Mouse (Mus musculus) MEL (cell line): Measurements from ENCODE around the gene Tbc1d9. TPM values are rescaled to one million over a fixed set of nuclear protein-coding genes. Genes with fewer than 3 reads are reported as not detected.

ENCODE experiments used
- DNase-seq: peaks from one replicate; pipeline ENCODE4 v3.0.0; 2011; ENCODE audit warnings: low read depth, low spot score
- H3K27ac ChIP-seq: 2 replicates; pipeline ENCODE4 v1.5.1; 2012; ENCODE audit warnings: low read depth, mild to moderate bottlenecking, control low read depth, low read length, moderate library complexity; ENCODE audit not compliant: control insufficient read depth
- H3K27me3 ChIP-seq, 2 experiments: fragments of 150-350 bp in 1 of 2; sonication (generic) in 1 of 2; 2 replicates each; pipeline ENCODE4 v1.6.1; 2012; ENCODE audit warnings: low read length in 2 of 2, mild to moderate bottlenecking in 2 of 2, improper control_type of control experiment in 1 of 2, moderate library complexity in 1 of 2; ENCODE audit not compliant: insufficient read depth in 2 of 2, control insufficient read depth in 1 of 2
- H3K36me3 ChIP-seq, 2 experiments: 2 replicates each; pipeline ENCODE4 v1.6.1; 2012 to 2014; ENCODE audit warnings: low read length in 2 of 2, improper control_type of control experiment in 1 of 2, inconsistent platforms in 1 of 2, mild to moderate bottlenecking in 1 of 2; ENCODE audit not compliant: insufficient read depth in 2 of 2, control insufficient read depth in 1 of 2
- H3K4me1 ChIP-seq, 2 experiments: fragments of 150-350 bp in 1 of 2; sonication (generic) in 1 of 2; 2 replicates each; pipeline ENCODE4 v1.6.1; 2012; ENCODE audit warnings: low read length in 2 of 2, improper control_type of control experiment in 1 of 2, mild to moderate bottlenecking in 1 of 2; ENCODE audit not compliant: insufficient read depth in 2 of 2, control insufficient read depth in 1 of 2
- H3K4me3 ChIP-seq, 2 experiments: fragments of 150-350 bp in 1 of 2; sonication (generic) in 1 of 2; 2 replicates each; pipeline ENCODE4 v1.5.1; 2012; ENCODE audit warnings: low read depth in 2 of 2, low read length in 2 of 2, mild to moderate bottlenecking in 2 of 2, moderate library complexity in 2 of 2, control low read depth in 1 of 2, improper control_type of control experiment in 1 of 2; ENCODE audit not compliant: control insufficient read depth in 1 of 2, insufficient read depth in 1 of 2
- H3K79me2 ChIP-seq: 2 replicates; pipeline ENCODE4 v1.6.1; 2012; ENCODE audit warnings: mild to moderate bottlenecking, low read length, moderate library complexity; ENCODE audit not compliant: control insufficient read depth, poor library complexity, insufficient read depth
- H3K9ac ChIP-seq: 2 replicates; pipeline ENCODE4 v1.6.1; 2012; ENCODE audit warnings: low read depth, mild to moderate bottlenecking, control low read depth, low read length, moderate library complexity; ENCODE audit not compliant: control insufficient read depth, poor library complexity, severe bottlenecking
- H3K9me3 ChIP-seq: fragments of 150-350 bp; sonication (generic); replicated peaks from 2 replicates; pipeline ENCODE4 v1.6.1; 2012; ENCODE audit warnings: mild to moderate bottlenecking, low read length, improper control_type of control experiment, moderate library complexity; ENCODE audit not compliant: insufficient read depth
- BHLHE40 ChIP-seq: IDR thresholded peaks from 2 replicates; pipeline ENCODE4 v1.6.1; 2012; ENCODE audit warnings: low read depth, mild to moderate bottlenecking, inconsistent platforms, low read length, improper control_type of control experiment, borderline replicate concordance
- CTCF ChIP-seq, 3 experiments: IDR thresholded peaks in 2 of 3; conservative IDR thresholded peaks in 1 of 3; 2 replicates each; pipeline ENCODE4 v1.5.1; 2011 to 2012; ENCODE audit warnings: low read length in 3 of 3, low read depth in 2 of 3, mild to moderate bottlenecking in 2 of 3, improper control_type of control experiment in 1 of 3, inconsistent platforms in 1 of 3, mixed read lengths in 1 of 3, moderate library complexity in 1 of 3; ENCODE audit not compliant: control insufficient read depth in 1 of 3, insufficient read depth in 1 of 3, poor library complexity in 1 of 3, severe bottlenecking in 1 of 3
- E2F4 ChIP-seq: IDR thresholded peaks from 2 replicates; pipeline ENCODE4 v1.6.1; 2011; ENCODE audit warnings: low read depth, low read length, improper control_type of control experiment, borderline replicate concordance
- EP300 ChIP-seq, 2 experiments: IDR thresholded peaks; 2 replicates each; pipeline ENCODE4 v1.6.1; 2011; ENCODE audit warnings: improper control_type of control experiment in 2 of 2, low read length in 2 of 2, low read depth in 1 of 2, mild to moderate bottlenecking in 1 of 2
- ETS1 ChIP-seq: IDR thresholded peaks from 2 replicates; pipeline ENCODE4 v1.6.1; 2012; ENCODE audit warnings: low read depth, mild to moderate bottlenecking, inconsistent platforms, low read length, improper control_type of control experiment, moderate library complexity
- GABPA ChIP-seq: IDR thresholded peaks from 2 replicates; pipeline ENCODE4 v1.6.1; 2012; ENCODE audit warnings: low read depth, mild to moderate bottlenecking, inconsistent platforms, low read length, improper control_type of control experiment, moderate library complexity
- JUND ChIP-seq: IDR thresholded peaks from 2 replicates; pipeline ENCODE4 v1.6.1; 2011; ENCODE audit warnings: low read depth, mild to moderate bottlenecking, improper control_type of control experiment, low read length
- KAT2A ChIP-seq: conservative IDR thresholded peaks from 2 replicates; pipeline ENCODE4 v1.6.1; 2012; ENCODE audit warnings: low read depth, low read length, improper control_type of control experiment, inconsistent platforms
- MAX ChIP-seq: IDR thresholded peaks from 2 replicates; pipeline ENCODE4 v1.6.1; 2011; ENCODE audit warnings: low read length, improper control_type of control experiment
- MAZ ChIP-seq: IDR thresholded peaks from 2 replicates; pipeline ENCODE4 v1.6.1; 2012; ENCODE audit warnings: low read depth, mild to moderate bottlenecking, inconsistent platforms, low read length, improper control_type of control experiment
- MEF2A ChIP-seq: IDR thresholded peaks from 2 replicates; pipeline ENCODE4 v1.6.1; 2014; ENCODE audit warnings: low read depth, mild to moderate bottlenecking, inconsistent platforms, low read length, improper control_type of control experiment; ENCODE audit not compliant: poor library complexity, insufficient replicate concordance, severe bottlenecking; ENCODE audit errors: extremely low read depth
- MXI1 ChIP-seq: IDR thresholded peaks from 2 replicates; pipeline ENCODE4 v1.6.1; 2011; ENCODE audit warnings: mild to moderate bottlenecking, low read depth, low read length, improper control_type of control experiment
- MYB ChIP-seq: IDR thresholded peaks from 2 replicates; pipeline ENCODE4 v1.6.1; 2011; ENCODE audit warnings: mild to moderate bottlenecking, low read depth, low read length, improper control_type of control experiment
- MYC ChIP-seq: IDR thresholded peaks from 2 replicates; pipeline ENCODE4 v1.6.1; 2011; ENCODE audit warnings: low read depth, mild to moderate bottlenecking, low read length, improper control_type of control experiment, moderate library complexity
- NELFE ChIP-seq: IDR thresholded peaks from 2 replicates; pipeline ENCODE4 v1.6.1; 2011; ENCODE audit warnings: low read depth, low read length, improper control_type of control experiment
- NRF1 ChIP-seq: IDR thresholded peaks from 2 replicates; pipeline ENCODE4 v1.6.1; 2014; ENCODE audit warnings: low read depth, mild to moderate bottlenecking, inconsistent platforms, low read length, improper control_type of control experiment, moderate library complexity; ENCODE audit not compliant: poor library complexity, insufficient read depth, severe bottlenecking
- POLR2AphosphoS5 ChIP-seq: IDR thresholded peaks from 2 replicates; pipeline ENCODE4 v1.6.1; 2012; ENCODE audit warnings: low read depth, borderline replicate concordance, mild to moderate bottlenecking, inconsistent platforms, low read length, moderate library complexity, mixed read lengths
- RAD21 ChIP-seq: IDR thresholded peaks from 2 replicates; pipeline ENCODE4 v1.6.1; 2011; ENCODE audit warnings: mild to moderate bottlenecking, low read depth, low read length, improper control_type of control experiment
- SIN3A ChIP-seq: IDR thresholded peaks from 2 replicates; pipeline ENCODE4 v1.6.1; 2012; ENCODE audit warnings: low read length, improper control_type of control experiment, inconsistent platforms
- SMC3 ChIP-seq: IDR thresholded peaks from 2 replicates; pipeline ENCODE4 v1.6.1; 2011; ENCODE audit warnings: low read depth, low read length, improper control_type of control experiment
- TAL1 ChIP-seq: IDR thresholded peaks from 2 replicates; pipeline ENCODE4 v1.6.1; 2012; ENCODE audit warnings: mild to moderate bottlenecking, inconsistent platforms, low read length, moderate library complexity, mixed read lengths
- TBP ChIP-seq: IDR thresholded peaks from 2 replicates; pipeline ENCODE4 v1.8.0; 2011; ENCODE audit warnings: low read depth, low read length, improper control_type of control experiment
- TCF12 ChIP-seq: IDR thresholded peaks from 2 replicates; pipeline ENCODE4 v1.6.1; 2014; ENCODE audit warnings: low read depth, mild to moderate bottlenecking, inconsistent platforms, low read length, improper control_type of control experiment, moderate library complexity
- UBTF ChIP-seq: IDR thresholded peaks from 2 replicates; pipeline ENCODE4 v1.6.1; 2012; ENCODE audit warnings: low read depth, mild to moderate bottlenecking, inconsistent platforms, low read length, improper control_type of control experiment, moderate library complexity, borderline replicate concordance; ENCODE audit not compliant: insufficient read depth
- USF1 ChIP-seq: IDR thresholded peaks from 2 replicates; pipeline ENCODE4 v1.6.1; 2014; ENCODE audit warnings: low read depth, mild to moderate bottlenecking, inconsistent platforms, low read length, improper control_type of control experiment, moderate library complexity
- USF2 ChIP-seq, 2 experiments: IDR thresholded peaks; 2 replicates each; pipeline ENCODE4 v1.6.1; 2011 to 2012; ENCODE audit warnings: improper control_type of control experiment in 2 of 2, low read length in 2 of 2, borderline replicate concordance in 1 of 2, inconsistent platforms in 1 of 2, low read depth in 1 of 2, mild to moderate bottlenecking in 1 of 2; ENCODE audit not compliant: insufficient read depth in 1 of 2
- ZC3H11A ChIP-seq: IDR thresholded peaks from 2 replicates; pipeline ENCODE4 v1.6.1; 2012; ENCODE audit warnings: low read depth, mild to moderate bottlenecking, inconsistent platforms, low read length, improper control_type of control experiment
- ZMIZ1 ChIP-seq: IDR thresholded peaks from 2 replicates; pipeline ENCODE4 v1.6.1; 2012; ENCODE audit warnings: low read depth, mild to moderate bottlenecking, inconsistent platforms, low read length, improper control_type of control experiment, moderate library complexity
- ZNF384 ChIP-seq: IDR thresholded peaks from 2 replicates; pipeline ENCODE4 v1.6.1; 2012; ENCODE audit warnings: low read depth, mild to moderate bottlenecking, inconsistent platforms, low read length, improper control_type of control experiment
- polyA plus RNA-seq, 2 experiments: library from polyadenylated mRNA; stranded (reverse) in 1 of 2; unstranded in 1 of 2; fragments of >175 nt in 1 of 2; fragments of >200 nt in 1 of 2; gene quantifications; 2 replicates each; pipeline versions ENCODE4 v1.2.1 to v1.2.4; 2012; ENCODE audit warnings: low replicate concordance in 2 of 2, low read depth in 1 of 2; ENCODE audit not compliant: insufficient read length in 2 of 2, insufficient read depth in 1 of 2, missing spikeins in 1 of 2
- total RNA-seq: library from RNA; depleted of rRNA; stranded (reverse); fragments of 300-350 nt; gene quantifications from 2 replicates; pipeline ENCODE4 v1.2.3, GENCODE M21; 2012

Tbc1d9 gene
- total and polyA plus RNA-seq, 3 experiments = not detected

GRCm38 (mm10) chr8:83260418-83261215, 95.5 kb downstream of the Tbc1d9 start:
- H3K79me2 ChIP-seq = no peaks in the 10 kb centered on the region
- no peaks in the 10 kb centered on the region for H3K27me3 ChIP-seq
- H3K36me3 ChIP-seq = no peaks in the 10 kb centered on the region
- TF ChIP-seq SMC3 (peak; percentile 88), UBTF (no peak), NELFE (no peak), CTCF (IDR thresholded peaks at IDR 0.05 in 2 of 3, conservative IDR thresholded peaks at IDR 0.05 in 1 of 3; ENCODE audit: control insufficient read depth in 1 of 3, insufficient read depth in 1 of 3, low read depth in 2 of 3, low read length in 3 of 3, poor library complexity in 1 of 3, severe bottlenecking in 1 of 3) (peak; percentile 85 to 91 (median 85)), RAD21 (peak; percentile 83), ZC3H11A (peak; percentile 72)
- H3K4me3 ChIP-seq = no peak overlapping the region
- H3K27ac ChIP-seq = no peak overlapping the region
- H3K9me3 ChIP-seq = no peaks in the 10 kb centered on the region
- peak; percentile 70 for DNase-seq
- no peaks in the 10 kb centered on the region for H3K4me1 ChIP-seq
- H3K9ac ChIP-seq = no peak overlapping the region

DNA sequence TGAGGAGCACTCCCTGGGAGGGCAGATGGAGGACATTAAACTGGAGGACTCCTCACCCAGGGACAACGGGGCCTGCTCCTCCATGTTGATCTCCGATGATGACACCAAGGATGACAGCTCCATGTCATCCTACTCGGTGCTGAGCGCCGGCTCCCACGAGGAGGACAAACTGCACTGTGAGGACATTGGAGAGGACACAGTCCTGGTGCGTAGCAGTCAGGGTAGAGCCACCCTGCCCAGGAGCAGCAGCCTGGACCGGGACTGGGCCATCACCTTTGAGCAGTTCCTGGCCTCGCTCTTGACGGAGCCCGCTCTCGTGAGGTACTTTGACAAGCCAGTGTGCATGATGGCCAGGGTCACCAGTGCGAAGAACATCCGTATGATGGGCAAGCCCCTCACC, 106.0 kb downstream of the Tbc1d9 start:
- no peak overlapping the region for H3K4me3 ChIP-seq
- no peak for DNase-seq
- no peaks in the 10 kb centered on the region for H3K9me3 ChIP-seq

GRCm38 (mm10) chr8:83272464-83272863, 107.3 kb downstream of the Tbc1d9 start:
- Histone ChIP-seq H3K79me2 (no peaks in the 10 kb centered on the region), H3K27ac (no peak overlapping the region), H3K36me3 (no peaks in the 10 kb centered on the region), H3K4me3 (no peak overlapping the region), H3K27me3 (no peaks in the 10 kb centered on the region), H3K9me3 (no peaks in the 10 kb centered on the region), H3K9ac (no peak overlapping the region), H3K4me1 (no peaks in the 10 kb centered on the region)
- no peak for DNase-seq
- TF ChIP-seq BHLHE40 (no peak), TBP (no peak), MAZ (no peak), RAD21 (no peak), POLR2AphosphoS5 (no peak), MYC (no peak), EP300 (IDR thresholded peaks at IDR 0.05; ENCODE audit: low read depth in 1 of 2, low read length in 2 of 2) (no peak), ZC3H11A (no peak), UBTF (no peak), KAT2A (no peak), MEF2A (no peak), MXI1 (no peak), GABPA (no peak), TCF12 (no peak), TAL1 (no peak)
- TF ChIP-seq, all 39 proteins: peak for 0

More for the DNA sequence above, 106.0 kb downstream of the Tbc1d9 start:
- no peaks in the 10 kb centered on the region for H3K36me3 ChIP-seq
- no peaks in the 10 kb centered on the region for H3K4me1 ChIP-seq
- TF ChIP-seq SIN3A = no peak
- no peak for TF ChIP-seq E2F4
- no peak for TF ChIP-seq NRF1
- TF ChIP-seq MYB = no peak
- no peak for TF ChIP-seq USF1
- TF ChIP-seq SMC3 = no peak
- TF ChIP-seq MAX = no peak
- TF ChIP-seq ZMIZ1 = no peak
- no peak for TF ChIP-seq NELFE
- no peak for TF ChIP-seq ZNF384
- no peak for TF ChIP-seq UBTF
- no peak for TF ChIP-seq JUND
- no peak for TF ChIP-seq USF2 (IDR thresholded peaks at IDR 0.05; ENCODE audit: borderline replicate concordance in 1 of 2, insufficient read depth in 1 of 2, low read depth in 1 of 2, low read length in 2 of 2)
- TF ChIP-seq ETS1 = no peak
- TF ChIP-seq, all 39 proteins: peak for 0
- Histone ChIP-seq H3K9ac (no peak overlapping the region), H3K79me2 (no peaks in the 10 kb centered on the region), H3K27me3 (no peaks in the 10 kb centered on the region), H3K27ac (no peak overlapping the region)
